Mouse (Mus musculus): ENCODE data around the gene Hsf2bp. TPM values are rescaled to one million over a fixed set of nuclear protein-coding genes. Genes with fewer than 3 reads are reported as not detected.

Hsf2bp gene
- total RNA-seq, 2 experiments from 2014 or later, result not detected

DNA sequence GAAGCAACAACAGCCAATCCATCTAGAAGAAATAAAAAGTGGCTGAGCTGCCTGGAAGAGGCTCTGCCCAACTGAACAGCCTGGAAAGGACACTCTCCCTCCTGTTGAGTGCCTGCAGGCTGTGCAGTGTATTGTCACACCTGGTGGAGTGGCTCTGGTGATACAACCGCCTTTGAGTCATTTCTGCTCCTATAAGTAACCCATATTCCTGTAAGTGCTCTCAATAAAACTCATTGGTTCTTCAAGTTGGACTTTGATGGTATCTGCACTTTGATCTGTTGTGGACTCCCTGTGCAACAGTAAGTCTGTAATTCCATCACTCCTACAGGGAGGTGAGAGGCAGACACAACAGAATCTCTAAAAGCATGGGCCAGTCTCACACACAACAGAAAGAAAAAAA, 42.8 kb downstream of the Hsf2bp start:
- no peak for ATAC-seq (replicated peaks; ENCODE audit: low FRiP score, poor library complexity, severe bottlenecking)

DNA sequence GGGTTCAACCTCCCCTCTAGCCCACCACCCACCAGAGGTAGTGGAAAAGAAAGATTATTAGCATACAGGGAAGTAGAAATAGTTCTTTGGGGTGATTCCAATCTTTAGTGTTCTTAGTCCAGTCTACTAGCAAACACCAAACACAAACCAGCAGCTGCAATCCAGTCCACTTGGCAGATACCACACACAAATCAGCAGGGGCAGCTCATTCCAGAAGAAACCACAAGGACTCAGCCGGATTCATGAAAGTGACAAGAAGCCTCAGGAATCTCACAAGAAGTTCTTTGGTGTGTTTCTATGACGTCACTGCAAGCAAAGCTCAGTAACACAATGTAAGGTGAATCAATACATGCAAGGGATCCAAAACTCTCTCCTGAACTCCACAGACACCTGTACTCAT, 44.1 kb downstream of the Hsf2bp start:
- no peak for ATAC-seq (replicated peaks; ENCODE audit: low FRiP score, poor library complexity, severe bottlenecking)

DNA sequence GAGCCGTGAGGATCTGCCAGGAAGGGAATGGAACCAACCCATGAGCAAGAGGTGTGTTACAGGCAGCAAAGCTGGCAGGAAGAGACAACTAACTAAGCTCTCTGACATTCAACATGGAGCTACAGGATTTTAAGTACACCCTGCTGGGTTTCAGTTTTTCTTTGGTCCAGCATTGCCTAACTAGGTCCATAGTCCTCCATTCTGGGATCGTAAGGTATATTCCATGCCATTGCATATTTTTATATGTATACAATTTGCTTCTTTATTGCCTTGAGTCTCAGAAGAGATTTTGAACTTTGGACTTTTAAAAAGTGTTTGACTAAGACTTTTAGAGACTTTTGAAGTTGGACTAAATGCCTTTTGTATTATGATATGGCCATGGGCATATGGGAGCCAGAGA, 47.1 kb downstream of the Hsf2bp start:
- no peak for ATAC-seq (replicated peaks; ENCODE audit: low FRiP score, poor library complexity, severe bottlenecking)

DNA sequence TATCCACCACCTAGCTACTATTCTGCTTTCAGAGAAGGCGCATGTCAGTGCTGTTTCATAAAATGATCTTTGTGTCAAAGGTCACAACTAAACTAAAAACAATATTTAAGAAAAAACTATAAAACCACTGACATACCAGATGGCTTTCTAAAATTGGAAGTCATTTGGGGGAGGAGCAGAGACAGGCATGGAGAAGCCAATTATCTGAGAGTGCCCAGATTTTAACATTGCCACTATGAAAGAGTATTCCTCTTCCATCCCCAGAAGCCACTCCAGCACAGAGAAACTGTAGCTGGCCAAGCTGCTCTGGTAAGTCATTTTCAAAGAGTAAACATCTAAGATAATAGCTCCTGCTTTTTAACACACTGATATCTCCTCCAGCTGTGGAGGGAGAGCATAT, 49.2 kb downstream of the Hsf2bp start:
- no peak for ATAC-seq (replicated peaks; ENCODE audit: low FRiP score, poor library complexity, severe bottlenecking)

DNA sequence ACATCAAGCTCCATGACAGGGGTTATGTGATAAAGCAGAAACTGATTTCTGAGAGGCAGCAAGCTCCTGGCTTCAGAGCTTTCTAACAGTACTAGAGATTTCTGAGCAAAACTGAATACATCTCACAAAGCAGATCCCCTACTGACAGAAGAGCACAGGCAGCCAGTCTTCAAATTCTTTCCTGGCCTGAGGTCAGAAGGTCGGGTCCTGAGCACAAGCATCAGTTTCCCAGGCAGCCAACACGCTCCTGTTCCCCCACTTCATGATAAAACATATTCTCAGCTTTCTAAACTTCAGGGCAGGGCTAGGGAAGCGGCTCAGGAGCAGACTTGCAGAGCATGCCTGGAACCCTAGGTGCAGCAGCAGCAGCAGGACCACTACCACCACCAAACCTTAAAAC, 52.7 kb downstream of the Hsf2bp start:
- ATAC-seq (replicated peaks; ENCODE audit: low FRiP score, poor library complexity, severe bottlenecking), result no peak

DNA sequence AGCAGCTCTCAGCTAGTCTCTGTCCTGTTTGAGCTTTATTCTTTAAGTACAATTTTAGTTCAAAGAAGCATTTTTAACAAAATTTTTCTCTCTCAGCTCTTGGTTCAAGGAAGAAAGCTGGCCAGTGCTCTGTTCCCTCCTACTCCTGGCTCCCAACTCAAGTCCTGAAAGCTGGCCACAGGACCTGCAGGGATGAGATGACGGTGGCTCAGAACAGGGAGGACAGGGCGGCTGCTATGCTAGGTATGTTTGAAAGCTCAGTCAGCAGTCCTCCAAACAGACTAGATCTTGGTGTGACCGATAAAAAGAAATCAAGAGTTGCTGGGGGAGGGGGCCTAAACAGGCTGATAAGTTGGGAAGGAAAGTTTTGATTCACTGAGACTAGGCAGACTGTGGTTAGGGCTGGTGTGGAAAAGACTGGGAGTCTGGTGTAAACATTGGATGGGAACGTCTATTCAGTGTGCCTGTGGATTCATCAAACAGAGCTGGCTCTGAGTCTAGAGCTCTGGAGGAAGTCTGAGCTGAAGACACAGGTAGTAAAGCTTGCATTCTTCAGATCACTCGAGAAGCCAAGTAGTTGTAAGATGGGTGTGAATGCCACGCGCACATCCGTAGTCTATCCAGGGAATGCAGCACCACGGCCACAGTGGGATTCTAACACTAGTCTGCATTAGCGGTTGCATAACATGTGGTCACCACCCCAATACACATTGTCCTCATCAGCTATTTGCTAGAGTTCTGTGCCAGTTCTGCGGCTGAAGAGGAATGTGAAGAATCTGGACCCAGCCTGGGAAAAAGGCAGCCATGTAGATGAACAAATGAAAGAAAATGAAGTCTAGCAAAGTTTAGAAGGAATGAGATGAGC, 53.6 kb downstream of the Hsf2bp start:
- no peak for ATAC-seq (replicated peaks; ENCODE audit: low FRiP score, poor library complexity, severe bottlenecking)

DNA sequence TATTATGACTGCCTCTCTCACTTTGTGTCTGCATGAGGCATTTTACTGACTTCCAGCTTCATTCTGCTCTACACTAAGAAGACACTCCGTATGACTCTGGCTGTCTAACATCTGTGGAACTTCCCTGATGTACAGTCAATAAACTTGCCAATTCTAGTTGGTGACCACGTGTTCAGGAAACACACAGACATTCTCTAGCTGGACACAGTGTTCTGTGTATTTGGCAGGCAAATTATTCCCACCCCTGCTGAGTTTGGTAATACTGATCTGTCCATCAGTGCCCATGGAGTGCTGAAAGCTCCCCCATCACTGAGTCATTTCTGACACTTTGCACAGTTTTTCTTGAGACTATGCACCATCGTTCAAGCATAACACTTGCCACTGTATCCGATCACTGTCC, 56.3 kb downstream of the Hsf2bp start:
- ATAC-seq (replicated peaks; ENCODE audit: low FRiP score, poor library complexity, severe bottlenecking), result no peak

DNA sequence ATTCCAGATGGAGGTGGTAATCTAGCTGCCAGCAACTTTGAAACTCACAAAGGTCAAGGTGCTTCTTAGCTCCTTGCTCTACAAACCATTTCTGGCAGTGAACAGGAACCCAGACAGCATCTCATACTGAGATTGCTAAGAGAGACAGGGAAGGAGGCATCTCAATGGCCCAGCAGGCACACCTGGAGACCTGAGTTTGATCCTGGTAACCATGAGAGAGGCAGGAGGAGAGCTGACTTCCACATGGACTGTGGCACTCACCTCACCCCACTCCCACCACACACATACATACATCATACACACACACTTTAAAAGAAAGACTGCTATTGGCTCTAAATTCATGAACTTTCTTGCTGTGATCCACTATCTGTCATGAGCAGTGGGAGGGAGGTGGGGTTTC, 59.0 kb downstream of the Hsf2bp start:
- ATAC-seq (replicated peaks; ENCODE audit: low FRiP score, poor library complexity, severe bottlenecking), result no peak

DNA sequence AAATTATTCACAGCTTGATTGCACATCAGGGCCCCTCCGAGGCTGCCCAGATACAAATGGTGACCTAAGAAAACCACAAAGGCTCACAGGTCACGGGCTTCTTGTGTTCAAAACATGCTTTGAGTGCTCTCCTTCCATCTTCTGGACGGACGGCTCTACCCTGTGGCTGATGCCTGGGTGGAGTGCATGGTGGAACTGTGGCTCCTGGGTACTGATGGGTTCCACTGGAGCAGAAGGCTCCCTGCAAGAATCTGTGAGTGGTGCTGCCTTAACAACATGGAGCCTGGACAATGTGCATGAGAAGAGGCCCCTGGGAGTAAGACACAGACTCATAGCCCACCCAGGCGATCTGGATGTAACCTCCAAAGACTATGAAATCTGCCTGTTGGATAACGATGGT, 59.6 kb downstream of the Hsf2bp start:
- no peak for ATAC-seq (replicated peaks; ENCODE audit: low FRiP score, poor library complexity, severe bottlenecking)

DNA sequence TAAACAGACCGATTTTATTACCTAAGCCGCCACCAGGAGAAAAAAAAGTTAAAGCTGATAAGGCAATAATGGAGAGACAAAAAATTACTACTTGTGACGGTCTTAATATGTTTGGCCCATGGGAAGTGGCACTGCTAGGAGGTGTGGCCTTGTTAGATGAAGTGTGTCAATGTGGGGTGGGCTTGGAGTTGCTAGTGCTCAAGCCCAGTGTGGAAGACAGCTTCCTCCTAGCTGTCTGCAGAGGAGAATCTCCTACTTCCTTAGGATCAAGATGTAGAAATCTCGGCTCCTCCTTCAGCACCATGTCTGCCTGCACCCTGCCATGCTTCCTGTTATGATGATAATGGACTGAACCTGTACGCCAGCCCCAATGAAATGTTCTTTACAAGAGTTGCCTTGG, 61.5 kb downstream of the Hsf2bp start:
- no peak for ATAC-seq (replicated peaks; ENCODE audit: low FRiP score, poor library complexity, severe bottlenecking)

DNA sequence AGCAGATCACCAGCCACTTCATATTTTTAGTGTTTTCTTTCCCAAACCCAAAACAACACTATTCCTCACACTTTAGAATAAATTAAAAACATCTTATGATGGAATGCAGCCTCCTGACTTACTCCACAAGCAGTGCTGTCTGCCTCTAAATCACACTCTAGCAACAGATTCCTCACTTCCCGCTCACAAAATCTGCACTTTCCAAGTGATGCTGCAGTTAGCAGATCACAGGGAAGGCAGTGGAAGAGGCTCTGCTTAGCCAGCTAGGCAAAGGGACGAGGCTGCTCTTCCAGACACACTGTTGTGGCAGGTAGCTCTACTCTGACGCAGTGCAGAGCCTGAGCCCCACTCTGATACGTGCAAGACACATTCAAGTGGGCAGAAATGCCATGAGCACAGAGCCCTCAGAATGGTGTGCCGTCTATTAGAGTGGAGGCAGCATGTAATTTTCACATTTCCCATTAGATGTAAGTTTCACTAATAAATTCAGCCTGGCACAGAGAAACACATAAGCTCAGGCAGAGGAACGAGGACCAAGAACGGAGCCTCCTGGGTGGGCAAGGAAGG, 62.4 kb downstream of the Hsf2bp start:
- no peak for ATAC-seq (replicated peaks; ENCODE audit: low FRiP score, poor library complexity, severe bottlenecking)

DNA sequence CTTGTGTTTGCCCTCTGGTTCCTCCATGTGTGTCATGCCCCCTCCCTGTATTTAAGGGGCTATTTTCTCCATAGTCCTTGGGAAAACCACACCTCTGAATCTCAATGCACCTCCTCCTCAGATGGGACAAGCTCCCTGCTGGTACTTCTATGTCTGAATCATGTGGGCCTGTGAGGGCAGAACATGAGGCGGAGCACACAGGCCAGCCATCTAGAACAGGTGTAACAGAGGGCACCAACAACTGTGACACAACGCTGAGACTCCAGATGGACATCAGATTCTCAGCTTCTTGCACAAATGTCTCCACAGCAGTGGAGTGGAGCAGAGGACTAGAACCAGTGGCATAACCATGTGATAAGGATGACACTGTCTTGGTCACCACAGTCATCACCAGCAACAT, 65.3 kb downstream of the Hsf2bp start:
- no peak for ATAC-seq (replicated peaks; ENCODE audit: low FRiP score, poor library complexity, severe bottlenecking)

DNA sequence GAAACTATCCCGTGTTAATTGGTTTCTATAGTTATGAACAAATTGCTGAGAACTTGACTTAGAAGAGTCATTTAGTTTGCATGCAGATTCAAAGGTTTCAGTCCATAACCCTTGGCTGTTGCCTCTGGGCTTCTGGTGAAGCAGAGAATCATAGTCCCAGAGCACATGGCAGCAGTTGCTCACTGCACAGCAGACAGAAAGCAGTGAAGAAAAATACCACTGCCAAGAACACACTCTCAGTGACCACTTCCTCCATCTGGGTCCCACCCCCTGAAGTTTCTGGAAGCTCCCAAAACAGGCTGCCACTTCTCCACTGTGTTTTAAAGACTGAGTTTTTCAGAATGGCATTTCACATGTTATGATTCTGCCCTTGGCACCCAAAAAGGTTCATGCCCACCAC, 67.3 kb downstream of the Hsf2bp start:
- ATAC-seq (replicated peaks; ENCODE audit: low FRiP score, poor library complexity, severe bottlenecking), result no peak

DNA sequence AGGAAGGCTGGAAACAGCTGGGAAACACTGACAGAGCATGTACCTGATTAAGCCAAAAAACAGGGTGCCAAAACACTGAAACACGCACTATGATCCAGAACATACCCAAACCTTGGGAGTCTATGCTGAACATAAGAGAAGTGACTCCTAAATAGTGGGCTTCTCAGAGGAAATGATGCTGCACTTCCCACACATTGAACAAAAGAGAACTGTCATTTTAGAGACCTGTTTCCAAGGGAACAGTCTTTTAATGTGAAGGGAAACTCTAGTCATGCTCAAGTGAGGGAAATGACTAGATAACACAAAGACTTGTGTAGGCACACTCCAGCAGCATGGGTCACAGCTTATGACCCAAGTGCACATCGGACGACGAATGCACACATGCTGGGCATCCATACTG, 68.8 kb downstream of the Hsf2bp start:
- no peak for ATAC-seq (replicated peaks; ENCODE audit: low FRiP score, poor library complexity, severe bottlenecking)

DNA sequence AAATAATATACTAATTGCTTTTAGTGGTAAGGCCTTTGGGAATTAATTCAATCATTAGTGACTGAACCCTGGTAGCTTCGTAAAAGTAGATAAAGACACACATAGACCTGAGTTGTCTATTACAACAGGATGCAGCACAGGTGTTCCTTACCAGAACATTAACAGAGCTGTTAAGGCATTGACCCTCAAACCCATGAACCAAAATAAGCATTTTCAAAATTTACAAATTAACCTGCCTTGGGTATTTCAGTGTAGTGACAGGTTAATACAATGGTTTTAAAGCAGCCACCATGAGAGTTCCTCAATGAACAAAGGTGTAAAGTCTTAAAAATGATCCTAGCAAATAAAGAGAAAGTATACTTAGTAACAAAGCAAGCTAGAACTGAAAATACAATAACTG, 69.6 kb downstream of the Hsf2bp start:
- no peak for ATAC-seq (replicated peaks; ENCODE audit: low FRiP score, poor library complexity, severe bottlenecking)

DNA sequence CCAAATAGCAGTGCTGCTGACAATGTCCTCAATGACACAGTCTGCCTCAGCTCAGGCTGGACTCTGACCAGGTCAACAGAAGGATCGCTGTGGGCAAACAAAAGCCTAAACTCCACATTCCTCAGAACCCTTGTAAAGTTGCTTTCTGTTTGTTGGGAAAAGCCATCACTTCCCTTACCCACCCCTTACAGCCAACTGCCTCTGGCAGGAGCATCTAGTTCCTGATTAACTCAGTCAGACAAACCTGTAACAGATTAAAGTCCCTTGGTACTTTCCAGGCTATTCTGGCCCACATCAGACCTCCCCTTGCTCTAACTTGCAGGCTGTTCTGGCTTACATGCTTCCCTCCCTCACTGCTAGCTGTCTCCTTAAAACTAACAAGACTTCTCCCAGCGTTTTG, 70.5 kb downstream of the Hsf2bp start:
- no peak for ATAC-seq (replicated peaks; ENCODE audit: low FRiP score, poor library complexity, severe bottlenecking)

DNA sequence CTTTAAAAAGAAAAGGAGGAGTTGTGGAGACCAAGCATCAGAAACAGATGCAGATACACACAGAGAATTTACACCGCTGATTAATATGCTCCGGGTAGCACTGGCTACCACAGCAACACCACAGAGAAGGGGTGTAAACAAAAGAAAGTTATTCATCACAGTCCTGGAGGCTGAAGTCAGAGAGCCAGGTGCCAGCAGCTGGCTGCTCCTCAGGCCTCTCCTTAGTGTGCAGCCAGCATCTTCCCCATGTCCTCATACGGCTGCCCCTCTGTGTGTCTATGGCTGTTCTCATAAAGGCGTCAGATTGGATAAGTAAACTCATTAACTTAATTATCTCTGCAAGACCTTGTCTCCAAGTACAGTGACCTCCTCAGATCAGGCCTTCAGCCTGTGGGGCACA, 73.2 kb downstream of the Hsf2bp start:
- ATAC-seq (replicated peaks; ENCODE audit: low FRiP score, poor library complexity, severe bottlenecking), result no peak

DNA sequence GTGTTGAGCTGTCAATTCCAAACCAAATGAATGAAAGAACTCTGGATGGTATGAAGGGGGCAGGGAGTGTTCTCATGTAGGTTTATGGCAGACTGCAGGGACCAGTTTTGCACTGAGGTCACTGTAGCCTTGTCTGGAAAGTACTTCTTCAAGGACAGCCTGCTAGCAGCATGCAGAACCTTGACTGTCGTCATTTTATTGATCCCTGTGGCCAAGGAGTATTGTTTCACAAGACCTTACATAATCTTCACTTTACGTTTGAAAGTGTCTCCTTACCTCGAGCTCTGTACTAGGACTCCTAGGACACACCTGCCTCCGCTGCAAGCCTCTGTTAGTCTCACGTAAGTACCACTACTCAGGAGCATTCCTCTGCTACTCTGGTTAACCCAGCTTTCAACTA, 73.9 kb downstream of the Hsf2bp start:
- ATAC-seq (replicated peaks; ENCODE audit: low FRiP score, poor library complexity, severe bottlenecking), result no peak

DNA sequence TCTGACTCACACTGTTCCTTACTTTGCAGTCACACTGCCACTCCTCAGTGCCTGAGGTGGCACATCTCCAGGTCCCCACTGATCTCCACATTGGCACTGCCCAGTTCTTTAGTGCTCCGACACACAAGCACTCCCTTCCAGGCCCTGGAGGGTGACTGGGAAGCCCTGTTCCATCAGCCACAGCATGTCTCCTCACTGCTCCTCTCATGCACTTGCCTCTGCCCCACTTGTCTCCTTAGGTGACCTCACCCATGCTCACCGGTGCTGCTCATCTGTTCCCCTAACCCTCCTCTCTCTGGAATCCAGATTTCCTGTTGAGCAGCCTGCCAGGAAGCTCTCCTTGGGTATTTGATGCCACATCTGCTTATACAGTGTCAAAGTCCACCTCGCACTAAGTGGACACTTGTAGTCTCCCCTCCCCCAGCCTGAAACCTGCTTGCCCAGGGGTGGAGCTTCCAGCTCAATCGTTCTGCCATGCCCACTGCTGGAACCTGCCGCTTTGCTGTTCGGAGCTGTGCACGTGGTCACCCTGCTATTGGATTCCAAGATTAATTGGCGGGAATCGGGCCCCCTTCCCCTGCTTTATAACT, 81.5 kb downstream of the Hsf2bp start:
- ATAC-seq (replicated peaks; ENCODE audit: low FRiP score, poor library complexity, severe bottlenecking), result no peak

DNA sequence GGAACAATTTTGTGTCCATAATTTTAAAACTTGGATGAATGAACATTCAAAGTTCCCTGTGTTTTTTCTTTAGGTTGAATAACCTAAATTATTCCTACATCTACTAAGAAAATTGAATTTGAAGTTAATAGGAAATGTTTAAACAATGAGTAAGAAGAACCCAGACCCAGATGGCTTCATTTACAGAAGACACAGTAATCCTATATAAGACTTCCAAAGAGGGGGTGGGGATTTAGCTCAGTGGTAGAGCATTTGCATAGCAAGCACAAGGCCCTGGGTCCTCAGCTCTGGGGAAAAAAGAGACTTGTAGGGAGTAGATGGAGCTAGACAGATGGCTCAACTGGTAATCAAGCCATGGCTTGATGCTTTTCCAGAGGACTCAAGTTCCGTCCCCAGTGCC, 87.1 kb downstream of the Hsf2bp start:
- ATAC-seq (replicated peaks; ENCODE audit: low FRiP score, poor library complexity, severe bottlenecking), result no peak

DNA sequence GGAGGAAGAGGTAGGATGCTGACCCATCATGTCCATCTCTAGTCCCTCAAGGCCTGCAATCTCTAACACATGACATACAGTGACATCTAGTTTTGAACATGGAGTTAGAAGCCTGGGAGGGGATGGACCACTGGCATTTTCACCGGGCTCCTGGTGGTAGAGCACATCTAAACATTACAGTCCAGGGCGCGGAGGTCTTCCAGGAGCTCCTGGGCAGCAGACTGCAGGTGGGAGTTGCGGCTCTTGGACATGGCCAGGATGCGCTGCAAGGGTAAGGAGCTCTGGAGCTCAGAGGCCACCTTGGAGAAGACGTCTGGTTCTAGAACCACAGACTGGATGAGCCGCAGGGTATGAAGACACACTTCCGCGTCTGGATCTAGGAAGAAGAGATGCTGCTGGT, 89.7 kb downstream of the Hsf2bp start:
- ATAC-seq (replicated peaks; ENCODE audit: low FRiP score, poor library complexity, severe bottlenecking), result no peak
